Mouse (Mus musculus) thymus, adult 2 months (tissue): ENCODE results near the gene Commd2.

Experiments
- CTCF ChIP-seq: fragments of 200-500 bp; IDR thresholded peaks from 2 replicates; pipeline ENCODE4 v1.5.1; 2012; ENCODE audit warnings: mild to moderate bottlenecking, control low read depth, low read length, moderate library complexity, borderline replicate concordance; ENCODE audit not compliant: control insufficient read depth, poor library complexity, insufficient read depth; ENCODE audit errors: extremely low read depth
- POLR2A ChIP-seq: fragments of 200-500 bp; IDR thresholded peaks from 2 replicates; pipeline ENCODE4 v1.6.1; 2012; ENCODE audit warnings: mild to moderate bottlenecking, low read length, control low read depth, moderate library complexity; ENCODE audit not compliant: control insufficient read depth, poor library complexity, insufficient read depth; ENCODE audit errors: extremely low read depth

- TF ChIP-seq CTCF (no peak), POLR2A (no peak)
Observed at GRCm38 (mm10) chr3:57691772-57692171, 40.3 kb upstream of the Commd2 start.
